Mouse (Mus musculus) liver, embryonic 14.5 days (tissue): ENCODE results near the gene Tsga10ip.

Source experiments
- CTCF ChIP-seq: IDR thresholded peaks from 2 replicates; pipeline ENCODE4 v1.5.1; 2016; ENCODE audit warnings: antibody characterized with exemption, low read depth, control low read depth
- EP300 ChIP-seq: IDR thresholded peaks from 2 replicates; pipeline ENCODE4 v1.6.1; 2016; ENCODE audit warnings: antibody characterized with exemption, low read depth

DNA sequence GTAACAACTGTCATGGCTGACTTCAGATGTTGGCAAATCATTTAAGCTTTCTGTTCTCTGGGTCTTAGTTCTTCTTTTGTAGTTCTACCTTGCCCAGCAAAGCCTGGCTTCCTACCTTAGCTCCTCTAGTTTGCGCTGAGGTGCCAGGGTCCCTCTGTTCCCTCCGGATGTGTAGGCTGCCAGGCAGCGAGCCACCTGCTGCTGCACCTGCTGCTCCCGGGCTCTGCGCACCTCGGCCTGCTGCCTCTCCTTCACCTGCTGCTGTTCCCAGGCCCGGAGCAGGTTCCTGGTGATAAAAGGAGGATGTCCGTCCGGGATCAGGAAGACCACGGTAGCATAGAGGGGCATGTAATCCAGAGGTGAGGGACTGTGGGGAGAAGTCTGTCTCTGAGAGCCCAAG is 8.2 kb downstream of the Tsga10ip start:
- TF ChIP-seq CTCF (no peak), EP300 (no peak)
